Mouse (Mus musculus): ENCODE results near the gene Dock9.

The Dock9 gene

DNA sequence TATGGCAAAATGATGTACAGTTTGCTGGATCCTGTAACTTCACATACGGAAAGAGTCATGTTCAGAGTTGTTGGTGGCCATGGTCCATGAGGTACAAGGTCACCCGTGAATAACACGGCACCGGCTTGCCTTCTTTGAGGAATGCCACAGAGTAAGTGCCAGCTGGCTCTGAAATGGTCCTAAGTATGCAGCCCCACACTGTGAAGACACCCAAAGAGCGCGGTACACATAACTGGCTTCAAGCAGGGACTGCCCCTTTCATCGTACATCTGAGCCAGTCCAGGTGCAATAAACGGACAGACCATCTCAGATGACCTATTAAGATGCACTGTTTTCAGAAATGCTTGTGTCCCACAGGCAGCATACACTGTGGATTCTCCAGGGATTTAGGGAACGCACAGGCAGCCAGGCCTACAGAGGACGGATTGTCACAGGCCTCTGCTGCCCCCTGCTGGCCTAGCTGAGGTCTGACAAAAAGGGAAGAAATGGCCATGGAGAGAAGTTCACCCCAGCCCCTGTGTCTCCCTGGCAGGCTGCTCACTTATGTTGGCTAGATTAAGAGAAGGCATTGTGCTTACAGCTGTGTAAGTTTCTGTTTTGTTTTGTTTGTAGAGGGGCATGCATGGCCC lies 208.4 kb downstream of the Dock9 start:
- no peak for DNase-seq (ENCODE audit: low read depth, low spot score)

GRCm38 (mm10) chr14:121588451-121588850 lies 209.2 kb downstream of the Dock9 start:
- no peak for DNase-seq (ENCODE audit: low read depth, low spot score)

GRCm38 (mm10) chr14:121585906-121586765 lies 211.5 kb downstream of the Dock9 start:
- no peak for DNase-seq (ENCODE audit: low read depth, low spot score)

DNA sequence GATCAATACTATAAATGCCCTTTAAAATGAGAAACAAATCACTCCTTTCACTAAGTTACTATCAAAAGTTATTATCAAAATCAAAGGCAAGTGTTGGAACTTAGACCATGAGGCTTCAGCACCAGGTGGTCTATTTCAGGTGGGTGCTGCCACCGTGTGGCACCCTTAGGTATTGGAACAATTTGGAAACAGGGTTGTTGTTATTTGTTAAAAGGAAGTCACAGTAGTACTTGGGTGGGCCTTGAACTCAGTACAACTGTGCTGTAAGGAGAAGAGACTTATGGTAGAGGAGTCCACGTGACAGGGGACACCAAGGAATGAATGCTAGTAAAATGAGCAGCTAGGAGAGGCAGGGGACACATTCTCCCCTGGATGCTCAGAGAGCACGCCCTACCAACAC lies 218.6 kb downstream of the Dock9 start:
- peak; percentile 42 for DNase-seq (ENCODE audit: low read depth, low spot score)

DNA sequence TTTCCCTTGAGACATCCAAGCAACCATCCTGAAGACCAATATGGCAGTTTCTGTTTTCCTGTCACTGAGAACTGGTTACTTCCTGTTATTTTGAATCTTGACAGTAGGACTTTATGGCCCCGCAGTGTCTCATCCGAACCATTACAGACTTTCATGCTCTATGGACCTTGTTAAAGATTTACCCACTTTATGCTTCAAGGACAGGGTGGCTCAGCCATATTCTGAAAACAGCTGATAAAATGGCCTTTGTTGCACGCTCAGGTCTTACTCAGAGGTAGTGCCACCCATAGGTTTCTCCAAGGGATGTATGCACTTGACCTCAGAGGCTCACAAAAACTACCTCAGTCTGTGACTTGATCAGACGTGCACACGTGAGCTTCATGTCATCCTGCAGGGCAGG lies 224.2 kb downstream of the Dock9 start:
- no peak for DNase-seq (ENCODE audit: low read depth, low spot score)

DNA sequence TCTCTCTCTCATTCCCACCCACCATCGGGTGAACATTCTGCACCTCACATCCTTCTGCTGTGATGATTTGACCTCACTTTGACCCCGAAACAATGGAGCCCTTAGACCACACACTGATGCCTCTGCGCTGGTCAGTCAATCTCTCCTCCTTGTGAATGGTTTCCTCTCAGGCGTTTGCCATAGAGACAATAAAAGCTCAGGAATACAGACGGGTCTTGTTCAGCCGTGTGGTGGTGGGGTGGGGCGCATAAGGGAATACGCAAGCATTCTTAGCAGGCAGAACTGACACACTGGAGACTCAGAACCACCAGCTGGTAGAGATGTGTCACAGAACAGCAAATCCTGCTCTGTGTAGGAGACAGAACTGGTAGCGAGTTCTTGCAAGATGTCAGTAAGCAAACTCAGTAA lies 230.8 kb downstream of the Dock9 start:
- DNase-seq (ENCODE audit: low read depth, low spot score): no peak

DNA sequence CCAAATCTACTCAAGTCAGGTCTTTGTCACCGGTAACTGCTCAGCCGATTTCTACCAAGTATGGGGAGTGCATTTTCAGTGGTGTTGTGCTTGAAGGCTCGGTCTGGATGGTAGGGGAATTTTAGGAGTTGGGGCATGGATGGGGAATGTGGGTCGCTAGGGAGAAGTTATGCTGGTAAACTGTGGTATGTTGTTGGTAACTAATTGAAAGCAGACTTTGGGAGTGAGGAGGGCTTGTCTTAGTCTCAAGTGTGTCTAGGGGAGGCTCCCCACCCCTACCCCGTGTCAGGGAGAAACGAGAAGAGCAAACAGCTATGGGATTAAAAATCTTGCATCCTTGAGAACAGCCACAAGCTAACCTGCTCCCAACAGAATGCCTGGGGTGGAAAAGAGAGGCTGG lies 231.7 kb downstream of the Dock9 start:
- no peak for DNase-seq (ENCODE audit: low read depth, low spot score)

DNA sequence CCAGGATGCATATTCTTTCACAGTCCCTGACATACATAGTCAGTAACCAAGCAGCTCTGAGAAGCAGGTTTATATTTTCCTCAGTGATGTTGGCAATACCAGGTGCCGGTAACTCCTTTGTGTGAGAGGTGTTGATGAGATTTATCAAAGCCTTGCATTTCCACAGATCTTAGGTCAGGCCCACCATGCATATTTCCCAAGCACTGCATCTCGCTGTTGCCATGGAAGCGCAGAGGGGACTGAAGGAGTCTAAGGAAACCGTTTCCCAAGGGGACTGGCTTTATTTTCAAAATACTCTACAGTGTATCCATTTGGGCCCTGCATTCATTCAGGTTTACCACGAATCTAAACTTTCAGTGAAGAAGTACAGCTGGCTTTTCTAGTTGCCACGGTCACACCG lies 233.0 kb downstream of the Dock9 start:
- DNase-seq (ENCODE audit: low read depth, low spot score): no peak

GRCm38 (mm10) chr14:121563954-121564353 lies 233.7 kb downstream of the Dock9 start:
- no peak for DNase-seq (ENCODE audit: low read depth, low spot score)

DNA sequence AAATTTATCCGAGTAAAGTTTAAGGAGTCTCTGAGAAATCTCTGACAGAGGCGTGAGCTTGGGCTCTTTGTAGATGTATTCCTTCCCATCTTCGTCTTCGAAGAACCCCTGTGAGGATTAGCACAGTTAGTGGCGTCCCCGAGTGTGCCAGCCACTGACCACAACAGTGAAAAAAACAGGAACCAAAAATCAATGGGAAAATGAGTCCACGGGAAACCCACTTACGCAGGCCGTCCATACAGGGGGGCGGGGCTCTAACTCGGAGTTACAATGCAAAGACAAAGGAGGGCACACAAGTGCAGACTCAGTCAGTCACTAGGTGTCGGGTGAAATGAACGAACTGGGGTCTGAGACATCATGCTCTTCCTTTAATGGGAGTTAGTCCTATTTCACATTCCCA lies 238.6 kb downstream of the Dock9 start:
- DNase-seq (ENCODE audit: low read depth, low spot score): no peak

DNA sequence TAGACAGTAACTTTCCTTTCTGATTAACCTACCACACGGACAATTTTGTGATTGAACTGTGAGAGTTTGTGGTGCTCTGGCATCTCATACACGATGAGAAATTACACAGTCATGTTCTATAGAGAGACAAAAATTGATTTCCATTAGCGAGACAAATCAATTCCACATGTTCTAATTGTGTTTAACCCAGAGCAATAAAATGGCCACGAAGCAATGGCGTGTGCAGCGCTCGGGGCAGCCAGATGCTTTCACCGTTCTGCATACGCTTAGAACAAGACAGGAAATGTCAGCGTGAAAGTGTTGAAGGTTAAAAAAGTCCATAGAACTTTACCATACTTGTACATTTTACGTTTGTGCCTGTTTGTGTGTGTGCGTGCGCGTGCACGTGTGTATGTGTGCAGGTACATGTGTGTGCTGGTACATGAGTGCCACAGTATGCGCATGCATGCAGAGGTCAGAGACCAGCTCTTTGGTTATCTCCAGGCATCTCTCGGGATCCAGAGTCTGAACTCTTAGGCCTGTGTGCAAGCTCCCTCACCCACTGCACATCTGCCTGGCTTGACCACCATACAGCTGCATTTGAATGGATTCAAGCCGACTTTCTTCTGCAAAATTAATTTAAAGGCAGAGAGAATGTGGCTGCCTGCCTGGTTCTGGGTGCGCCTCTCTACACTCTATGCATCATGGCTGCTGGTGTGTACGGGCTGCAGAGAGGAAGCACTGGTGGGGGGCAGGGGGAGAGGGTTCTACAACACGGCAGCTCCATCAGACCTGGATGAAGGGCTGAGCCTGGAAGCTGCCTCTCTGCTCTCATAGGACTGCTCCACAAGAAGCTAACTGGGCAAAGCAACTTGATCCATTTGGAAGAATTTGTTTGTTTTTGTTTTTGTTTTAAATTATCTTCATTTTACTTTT lies 241.0 kb downstream of the Dock9 start:
- DNase-seq (ENCODE audit: low read depth, low spot score): no peak

DNA sequence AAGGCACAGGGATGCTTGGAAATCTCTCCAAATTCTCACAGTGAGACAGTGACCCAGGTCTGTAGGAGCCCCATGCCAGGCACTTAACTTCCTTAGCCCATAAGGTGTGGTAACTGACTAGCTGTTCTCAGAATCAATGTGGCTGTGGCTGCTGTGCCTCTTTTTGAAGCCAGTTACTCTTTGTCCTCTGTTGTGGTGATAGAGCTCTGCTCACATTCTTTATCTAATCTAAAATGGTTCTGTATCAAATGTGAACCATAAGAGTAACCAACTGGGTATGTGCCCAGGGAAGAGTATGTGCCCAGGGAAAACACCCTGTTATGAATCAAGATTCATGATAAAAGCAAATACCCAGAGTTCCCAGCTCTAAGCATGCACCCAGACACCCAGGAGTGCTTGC lies 243.9 kb downstream of the Dock9 start:
- DNase-seq (ENCODE audit: low read depth, low spot score): no peak

GRCm38 (mm10) chr14:121552586-121552985 lies 245.1 kb downstream of the Dock9 start:
- no peak for DNase-seq (ENCODE audit: low read depth, low spot score)

- DNase-seq (ENCODE audit: low read depth, low spot score): no peak
Observed at GRCm38 (mm10) chr14:121549834-121550233, 247.8 kb downstream of the Dock9 start.

DNA sequence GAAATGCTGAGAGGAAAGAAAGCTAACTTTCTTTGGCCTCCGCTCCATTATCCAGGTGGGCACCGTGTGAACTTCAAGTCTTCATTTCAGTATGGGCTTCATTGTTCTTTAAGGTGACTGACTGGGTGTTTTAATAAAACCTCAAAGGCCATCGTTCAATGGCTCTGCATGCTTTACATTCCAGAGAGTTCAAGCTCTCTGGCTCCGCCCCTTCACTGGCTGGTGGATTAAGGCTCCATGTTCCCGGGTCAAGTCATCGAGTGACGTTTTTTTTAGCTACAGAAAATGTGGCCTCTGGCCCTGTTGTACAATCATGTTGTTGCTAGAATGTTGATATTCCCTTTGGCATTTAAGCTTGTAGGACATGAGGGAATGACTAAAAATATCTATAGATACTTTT lies 249.9 kb downstream of the Dock9 start:
- DNase-seq (ENCODE audit: low read depth, low spot score): peak; percentile 62

- no peak for DNase-seq (ENCODE audit: low read depth, low spot score)
Observed at GRCm38 (mm10) chr14:121546621-121547020, 251.0 kb downstream of the Dock9 start.

GRCm38 (mm10) chr14:121545551-121546331 lies 251.9 kb downstream of the Dock9 start:
- no peak for DNase-seq (ENCODE audit: low read depth, low spot score)

DNA sequence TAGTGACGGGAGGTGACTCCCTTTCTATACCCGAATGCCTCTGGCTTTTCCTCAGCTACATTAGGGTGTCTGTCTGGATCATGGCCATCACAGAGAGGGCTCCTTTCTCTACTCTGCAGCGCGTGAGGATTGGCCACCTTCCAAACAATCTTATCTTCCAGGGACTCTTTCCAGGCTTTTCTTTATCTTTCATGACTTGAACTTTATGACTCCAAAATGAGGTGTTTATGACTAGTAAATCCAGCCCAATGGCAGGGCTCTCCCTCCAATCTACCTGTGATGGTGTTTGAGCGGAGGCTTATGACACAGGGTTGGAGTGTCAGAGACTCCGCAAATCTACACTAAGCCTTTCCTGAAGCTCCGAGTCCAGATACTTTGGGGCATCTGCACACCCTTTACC lies 256.4 kb downstream of the Dock9 start:
- no peak for DNase-seq (ENCODE audit: low read depth, low spot score)

- DNase-seq (ENCODE audit: low read depth, low spot score): no peak
Observed at GRCm38 (mm10) chr14:121534501-121534900, 263.1 kb downstream of the Dock9 start.

- no peak for DNase-seq (ENCODE audit: low read depth, low spot score)
Observed at GRCm38 (mm10) chr14:121530853-121531252, 266.8 kb downstream of the Dock9 start.

- DNase-seq (ENCODE audit: low read depth, low spot score): no peak
Observed at GRCm38 (mm10) chr14:121527883-121528282, 269.8 kb downstream of the Dock9 start.
